Mouse (Mus musculus) right cerebral cortex, adult 18-20 months (tissue): ENCODE results near the gene Pacrg.

Experiments used
- DNase-seq: peaks from one replicate; pipeline ENCODE4 v3.0.0; 2022; ENCODE audit warnings: mixed read lengths

The Pacrg gene

DNA sequence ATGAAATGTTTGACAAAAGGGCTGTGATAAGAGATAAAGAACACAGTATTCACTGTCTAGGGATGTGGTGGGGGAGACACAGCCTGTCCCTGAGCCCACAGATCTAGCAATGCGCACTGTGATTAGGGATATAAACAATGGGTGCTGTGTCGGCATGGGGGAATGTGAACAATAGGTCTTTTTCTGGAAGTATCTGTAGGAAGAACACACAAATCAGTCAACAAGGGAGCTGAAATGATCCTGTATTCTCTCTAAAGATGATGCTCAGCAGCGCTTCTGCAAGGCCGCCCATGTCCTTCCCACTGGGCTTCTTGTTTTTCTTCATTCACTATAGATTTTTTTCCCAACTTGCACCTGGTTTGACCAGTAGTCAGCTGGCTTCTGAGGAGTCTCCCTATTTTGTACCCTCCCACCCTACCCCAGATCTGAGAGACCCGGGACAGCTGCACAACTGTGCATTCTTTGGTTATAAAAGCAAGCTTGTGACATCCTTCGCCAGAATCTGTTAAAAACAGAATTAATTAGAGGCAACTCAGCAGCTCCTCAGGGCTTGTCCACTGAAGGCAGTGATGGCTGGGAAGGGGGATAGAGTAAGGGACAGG, 356.1 kb downstream of the Pacrg start:
- DNase-seq, result peak; percentile 46

GRCm38 (mm10) chr17:10481081-10481480, 359.0 kb downstream of the Pacrg start:
- DNase-seq, result no peak

DNA sequence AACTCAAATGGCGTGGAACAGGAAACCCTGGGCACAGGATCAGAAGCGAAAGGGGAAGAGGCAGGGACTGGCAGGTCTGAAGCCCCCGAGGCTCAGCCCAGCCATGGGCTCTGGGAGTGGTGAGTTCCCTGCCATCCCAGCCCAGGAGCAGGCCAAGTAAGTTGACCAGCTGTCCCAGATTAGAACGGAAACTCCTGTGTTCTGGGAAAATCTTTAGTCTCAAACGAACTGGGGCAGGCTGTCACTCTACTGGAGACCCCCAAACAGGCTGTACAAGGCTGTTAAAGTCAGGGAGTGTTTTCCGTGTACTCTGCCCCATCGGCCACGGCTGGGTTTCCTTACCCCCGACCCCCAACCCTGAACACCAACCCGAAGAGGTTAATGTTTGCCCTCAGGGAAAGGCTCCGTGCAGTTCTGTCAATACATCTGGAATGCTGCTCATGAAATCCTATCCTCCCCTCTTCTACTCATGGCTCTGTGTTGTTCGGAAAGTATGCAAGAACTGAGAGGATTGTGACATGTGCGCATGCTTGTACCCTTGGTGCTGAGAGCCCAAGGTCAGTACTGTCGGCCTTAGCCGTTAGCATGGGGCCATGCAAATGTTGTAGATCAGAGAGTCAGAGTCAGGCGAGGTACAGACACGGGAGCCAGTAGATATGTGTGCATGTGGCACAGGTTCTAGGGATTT, 360.9 kb downstream of the Pacrg start:
- DNase-seq, result no peak

DNA sequence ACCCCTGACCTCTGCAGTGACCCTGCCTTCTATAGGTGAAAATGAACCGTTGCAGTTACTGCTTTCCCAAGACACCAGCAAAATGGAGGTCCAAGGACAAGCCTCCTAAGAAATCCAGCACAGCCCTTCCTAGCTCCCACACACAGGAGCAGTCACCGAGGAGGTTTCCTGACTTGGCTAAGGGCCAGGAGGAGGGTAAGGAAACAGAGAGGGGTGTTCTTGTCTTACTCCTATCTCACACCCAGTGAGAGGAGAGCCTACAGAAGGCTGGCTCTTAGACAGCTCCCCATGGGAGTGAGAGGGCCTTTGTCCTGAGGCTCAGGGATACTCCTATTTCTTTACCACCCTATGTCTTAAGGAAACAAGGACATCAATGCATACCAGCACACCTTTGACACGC, 361.7 kb downstream of the Pacrg start:
- DNase-seq, result no peak

DNA sequence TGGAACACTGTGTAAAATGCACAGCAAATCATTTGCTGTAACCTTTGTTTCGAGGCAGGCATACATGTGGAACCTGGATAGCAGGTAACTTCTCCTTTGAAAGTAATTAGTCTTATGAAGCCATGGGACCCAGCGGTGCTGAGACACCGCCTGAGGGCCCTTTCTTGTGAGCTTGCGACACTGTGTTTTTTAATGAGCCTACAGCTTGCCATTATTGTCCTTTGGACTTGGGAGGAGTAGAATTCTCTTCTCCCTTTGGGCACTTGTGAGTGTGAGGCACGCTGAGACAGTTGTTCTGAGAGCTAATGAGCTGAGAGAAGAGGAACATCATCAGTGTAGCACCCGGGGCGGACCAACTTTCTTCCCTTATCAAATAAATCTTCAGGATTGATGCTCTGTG, 363.3 kb downstream of the Pacrg start:
- no peak for DNase-seq

DNA sequence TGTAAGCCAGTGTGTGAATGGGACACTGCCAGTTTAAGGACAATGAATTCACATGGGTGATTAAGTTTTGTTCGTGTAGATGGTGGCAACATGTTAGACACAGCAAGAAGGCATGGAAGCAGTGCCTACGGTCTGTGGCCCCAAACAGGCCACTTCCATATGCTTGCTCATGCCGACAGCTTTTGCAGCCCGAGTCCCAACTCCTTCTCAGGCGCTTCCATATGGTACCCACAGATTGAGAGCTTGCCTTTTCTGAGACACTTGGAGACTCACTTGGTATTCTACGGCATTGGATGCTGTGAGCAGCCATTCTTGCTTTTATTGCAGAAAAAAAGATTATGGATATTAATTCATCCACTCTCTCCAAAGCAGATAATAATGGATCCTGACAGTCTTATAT, 365.1 kb downstream of the Pacrg start:
- DNase-seq, result no peak

DNA sequence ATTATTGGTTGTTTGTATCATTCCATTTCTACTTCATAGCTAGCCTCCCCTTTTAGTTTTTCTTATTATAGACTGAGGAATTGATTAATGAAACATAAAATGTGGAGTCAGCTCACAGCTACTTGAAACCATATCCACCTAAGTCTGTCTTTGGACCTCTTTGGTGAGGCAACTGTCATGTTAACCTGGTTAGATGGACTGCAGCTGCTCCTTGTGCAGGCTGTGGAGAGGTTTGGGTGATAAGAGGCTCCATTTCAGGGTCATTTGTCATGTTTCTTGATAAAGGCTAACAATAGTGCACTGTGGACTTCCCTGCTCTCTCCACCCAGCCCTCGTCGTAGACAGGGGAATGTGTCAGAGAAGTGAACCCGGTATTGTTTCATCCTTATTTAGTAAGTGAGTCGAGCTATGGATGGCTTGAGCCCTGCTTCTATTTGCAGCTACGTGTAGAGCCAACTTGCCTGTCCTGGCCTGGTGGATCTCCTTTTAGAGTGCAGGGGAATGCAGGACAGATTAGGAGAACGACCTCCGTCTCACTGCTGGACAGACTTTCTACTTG, 366.2 kb downstream of the Pacrg start:
- no peak for DNase-seq

- no peak for DNase-seq
Measured at GRCm38 (mm10) chr17:10473175-10473574, 366.9 kb downstream of the Pacrg start.

GRCm38 (mm10) chr17:10469874-10470568, 370.1 kb downstream of the Pacrg start:
- DNase-seq, result no peak

DNA sequence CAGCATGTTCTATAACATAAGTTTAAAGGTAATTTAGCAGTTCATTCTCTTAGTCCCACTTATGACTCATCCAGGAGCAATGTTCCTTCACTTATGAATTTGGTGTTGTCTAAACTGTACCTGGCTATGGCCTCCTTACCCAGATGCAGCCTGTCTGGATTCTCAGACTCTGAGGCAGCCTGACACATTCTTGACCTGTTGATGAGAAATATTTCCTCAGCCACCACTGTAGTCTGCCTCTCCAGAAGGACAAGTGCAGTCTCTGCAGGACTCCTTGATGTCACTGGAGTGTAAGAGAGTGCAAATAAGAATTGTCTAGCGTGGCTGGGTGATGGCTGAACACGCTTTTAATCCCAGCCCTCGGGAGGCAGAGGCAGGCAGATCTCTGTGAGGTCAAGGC, 373.0 kb downstream of the Pacrg start:
- DNase-seq, result no peak

GRCm38 (mm10) chr17:10465467-10465866, 374.6 kb downstream of the Pacrg start:
- no peak for DNase-seq

DNA sequence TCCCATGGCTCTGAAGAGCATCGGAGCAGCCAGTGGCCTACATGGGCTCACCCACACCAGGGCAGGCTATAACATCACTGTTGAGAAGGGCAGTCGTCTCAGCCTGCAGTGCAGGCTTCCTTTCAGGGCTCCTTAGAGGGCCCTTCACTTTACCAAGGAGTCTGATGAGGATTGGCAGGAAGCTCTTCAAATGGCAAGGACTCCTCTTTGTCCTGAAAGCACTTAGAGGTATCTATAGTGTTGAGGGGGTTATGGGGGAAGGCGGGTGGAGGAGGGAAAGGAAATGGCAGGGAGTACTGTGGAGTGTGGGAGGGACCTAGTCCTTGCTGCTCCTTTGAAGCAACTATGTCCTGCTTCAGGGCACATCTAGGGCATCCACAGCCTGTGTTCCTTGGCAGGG, 375.4 kb downstream of the Pacrg start:
- DNase-seq, result no peak

DNA sequence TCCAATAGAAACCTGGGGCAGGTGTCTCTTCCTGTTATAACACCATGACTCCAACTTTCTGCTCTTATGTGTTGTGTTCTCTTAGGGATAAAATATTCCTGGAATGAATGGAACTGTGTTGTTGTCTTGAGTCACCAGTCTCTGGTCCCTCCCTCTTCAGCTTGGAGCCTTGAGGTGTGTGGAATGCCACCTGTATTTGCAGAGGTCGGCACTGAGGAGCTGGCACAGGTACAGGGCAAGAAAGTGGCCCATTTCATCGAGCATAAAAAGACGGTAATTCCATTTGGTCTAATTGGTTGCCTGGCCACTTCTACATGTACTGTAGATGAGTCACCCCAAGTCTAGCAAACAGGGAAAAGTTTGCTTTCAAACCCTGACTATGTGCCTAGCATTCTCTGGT, 376.5 kb downstream of the Pacrg start:
- DNase-seq, result no peak

DNA sequence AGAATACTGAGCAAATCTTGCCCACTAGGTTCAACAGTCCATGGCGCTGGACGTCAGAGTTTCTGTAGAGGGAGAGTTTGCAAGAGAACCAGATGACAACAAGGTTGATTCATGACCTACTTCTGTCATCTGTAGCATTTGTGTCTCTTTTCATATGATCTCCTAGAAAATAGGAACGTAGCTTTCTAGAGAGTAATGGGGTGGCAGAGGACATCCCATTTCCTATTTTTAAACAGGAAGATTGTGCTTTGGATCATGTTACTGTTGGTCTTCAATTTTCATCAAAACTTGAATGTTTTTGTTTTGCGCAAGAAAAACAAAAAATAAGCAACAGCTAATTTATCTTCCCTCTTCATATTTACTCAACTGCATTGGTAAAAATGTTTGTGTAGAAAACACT, 379.2 kb downstream of the Pacrg start:
- DNase-seq, result no peak

GRCm38 (mm10) chr17:10458743-10459142, 381.4 kb downstream of the Pacrg start:
- DNase-seq, result no peak

GRCm38 (mm10) chr17:10456409-10456808, 383.7 kb downstream of the Pacrg start:
- DNase-seq, result no peak

DNA sequence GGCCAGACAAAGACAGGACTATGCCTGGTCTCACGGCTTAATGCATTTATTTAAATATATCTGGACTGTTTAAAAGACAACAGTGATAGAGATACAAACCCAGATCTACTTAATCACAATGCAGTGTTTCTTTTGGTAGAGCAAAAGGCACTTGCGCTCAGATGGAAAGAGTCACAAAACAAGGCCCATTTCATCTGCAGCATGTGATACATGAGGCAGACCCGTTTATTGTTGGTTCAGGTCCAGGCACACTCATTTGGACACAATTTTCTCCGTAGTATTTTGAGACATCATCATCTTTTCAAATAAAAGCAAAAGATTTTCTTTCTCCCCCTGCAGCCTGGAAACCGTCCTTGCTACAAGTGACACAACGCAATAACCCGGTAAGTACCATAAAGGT, 384.1 kb downstream of the Pacrg start:
- DNase-seq, result no peak

DNA sequence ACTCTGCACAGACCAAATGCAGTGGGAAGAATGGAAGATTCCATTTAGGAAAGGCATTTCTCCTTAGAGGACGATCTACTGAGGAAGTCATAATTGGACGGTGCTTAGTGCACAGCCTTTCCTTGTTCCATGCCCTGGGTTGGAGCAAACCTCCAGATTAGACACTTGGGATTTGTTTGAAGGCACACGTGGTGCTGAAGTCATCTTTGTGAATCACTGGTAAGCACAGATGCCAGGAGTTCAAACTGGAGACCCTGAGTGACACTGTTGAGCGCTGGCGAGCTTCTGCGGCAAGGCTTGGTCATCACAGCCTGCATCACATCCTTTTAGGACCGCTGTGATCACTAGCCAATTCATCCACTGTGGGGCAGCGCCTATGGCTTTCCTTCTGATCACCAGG, 385.7 kb downstream of the Pacrg start:
- peak; percentile 44 for DNase-seq

DNA sequence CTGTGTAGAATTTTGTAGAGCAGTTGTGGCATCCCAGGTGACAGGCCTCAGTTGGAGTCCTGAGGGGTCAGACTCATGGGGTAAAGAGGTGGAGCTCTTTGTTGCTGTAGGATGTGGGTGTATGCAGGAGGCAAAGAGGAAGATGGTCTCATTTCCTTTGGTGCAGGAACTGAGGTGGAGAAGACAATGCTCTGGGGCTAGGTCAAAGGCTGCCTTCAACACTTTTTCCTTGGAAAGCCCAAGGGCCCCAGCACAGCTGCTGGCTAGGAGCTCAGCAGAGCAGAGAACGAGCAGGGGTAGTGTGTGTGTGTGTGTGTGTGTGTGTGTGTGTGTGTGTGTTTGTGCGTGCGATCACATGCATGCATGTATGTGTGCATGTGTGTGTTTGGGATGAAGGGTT, 387.3 kb downstream of the Pacrg start:
- DNase-seq, result no peak

GRCm38 (mm10) chr17:10451306-10452077, 388.6 kb downstream of the Pacrg start:
- peak; percentile 51 for DNase-seq

- no peak for DNase-seq
Measured at GRCm38 (mm10) chr17:10449800-10450299, 390.3 kb downstream of the Pacrg start.

- no peak for DNase-seq
Measured at GRCm38 (mm10) chr17:10448417-10448816, 391.7 kb downstream of the Pacrg start.

GRCm38 (mm10) chr17:10441501-10442111, 398.5 kb downstream of the Pacrg start:
- DNase-seq, result no peak
